Mouse (Mus musculus) frontal cortex, postnatal 25 days (tissue): ENCODE measurements at regions not wholly inside any gene's neighbourhood (a gene's known extent, or its start where the extent isn't known, plus 50 kb on each side); places are given as distances from the start of the nearest gene placed in this dataset.

ENCODE experiments used
- DNase-seq, 2 experiments: peaks; one replicate each; pipeline ENCODE4 v3.0.0; 2022; ENCODE audit warnings: low spot score in 2 of 2

DNA sequence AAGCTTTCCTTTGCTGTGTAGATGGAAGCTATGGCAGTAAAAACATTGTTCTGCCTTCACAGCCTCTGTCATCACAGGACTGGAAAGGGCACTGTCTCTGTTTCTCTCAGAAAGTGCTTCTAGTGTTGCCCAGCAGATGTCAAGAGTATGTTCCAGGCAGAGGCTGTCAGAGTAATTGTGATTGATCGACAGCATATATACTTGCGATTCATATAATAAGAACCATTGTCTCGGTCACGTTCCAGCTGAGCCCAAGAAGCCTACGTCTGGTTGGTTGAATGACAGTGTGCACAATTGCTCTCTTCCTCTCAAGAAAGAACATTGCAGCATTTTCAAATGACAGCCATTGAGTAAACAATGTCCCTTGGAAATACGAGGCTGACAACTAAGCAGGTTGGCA is 284.7 kb upstream of the Nrsn1 start:
- no peak for DNase-seq

DNA sequence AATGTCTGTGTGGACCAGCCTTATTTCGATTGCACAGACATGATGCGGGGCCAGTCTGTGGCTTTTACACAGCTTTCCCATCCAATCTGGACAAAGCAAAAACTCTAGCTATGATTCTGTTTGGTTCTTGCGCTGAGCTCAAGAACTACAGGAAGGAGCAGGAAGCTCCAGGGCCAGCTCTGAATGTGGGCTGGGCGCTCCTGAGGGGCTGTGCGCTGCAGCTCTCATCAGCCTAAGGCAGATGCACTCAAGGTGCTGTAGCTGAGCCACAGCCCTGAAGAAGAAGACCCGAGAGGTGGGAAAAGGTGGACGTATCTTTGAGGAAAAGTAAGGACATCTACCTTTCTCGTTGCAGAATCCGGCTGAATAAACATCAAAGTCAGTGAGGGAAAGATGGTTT is 278.2 kb upstream of the Nrsn1 start:
- no peak for DNase-seq

DNA sequence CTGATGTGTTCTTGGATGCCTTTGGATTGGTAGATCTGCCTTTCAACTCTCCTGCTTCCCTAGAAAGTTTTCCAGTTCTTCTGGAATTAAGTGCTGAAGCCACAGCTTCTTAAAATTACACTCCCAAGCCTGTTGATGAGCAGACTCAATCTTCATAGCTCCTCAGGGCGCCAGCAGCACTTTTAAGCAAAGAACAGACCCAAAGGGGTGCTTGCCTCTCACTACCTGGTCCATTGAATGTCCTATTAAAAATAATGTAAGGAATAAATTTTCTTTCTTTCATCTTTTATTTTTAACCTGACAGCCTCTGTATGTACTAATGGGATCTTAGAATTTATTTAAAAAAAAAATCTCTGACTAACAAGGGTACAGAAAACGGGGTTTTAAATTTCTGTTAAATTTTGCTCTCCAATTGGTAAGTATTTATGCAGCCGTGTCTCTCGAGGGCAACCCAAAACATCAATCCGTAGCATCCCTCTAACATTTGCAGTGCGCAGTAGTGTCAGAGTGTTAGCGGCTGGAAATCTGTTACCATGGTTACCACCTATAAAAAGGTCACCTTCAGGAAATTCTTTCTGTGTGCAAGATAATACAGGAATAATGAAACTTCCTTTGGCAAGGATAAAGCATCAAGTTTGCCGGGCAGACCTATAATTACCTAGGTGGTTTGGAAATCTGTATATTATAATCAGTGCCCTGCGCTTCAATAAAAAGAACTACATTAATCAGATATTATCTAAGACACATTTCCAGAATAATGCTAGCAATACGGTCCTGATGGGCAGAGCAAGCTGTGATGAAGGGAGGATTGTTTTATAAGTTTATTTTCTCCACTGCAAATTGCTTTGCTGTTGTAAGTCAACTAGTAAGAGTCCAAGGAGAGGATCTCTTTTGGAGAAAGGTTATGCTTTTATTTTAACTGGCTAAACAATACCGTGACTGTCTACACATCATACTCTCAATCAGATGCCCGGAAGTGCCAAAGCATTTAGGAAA is 277.1 kb upstream of the Nrsn1 start:
- no peak for DNase-seq

DNA sequence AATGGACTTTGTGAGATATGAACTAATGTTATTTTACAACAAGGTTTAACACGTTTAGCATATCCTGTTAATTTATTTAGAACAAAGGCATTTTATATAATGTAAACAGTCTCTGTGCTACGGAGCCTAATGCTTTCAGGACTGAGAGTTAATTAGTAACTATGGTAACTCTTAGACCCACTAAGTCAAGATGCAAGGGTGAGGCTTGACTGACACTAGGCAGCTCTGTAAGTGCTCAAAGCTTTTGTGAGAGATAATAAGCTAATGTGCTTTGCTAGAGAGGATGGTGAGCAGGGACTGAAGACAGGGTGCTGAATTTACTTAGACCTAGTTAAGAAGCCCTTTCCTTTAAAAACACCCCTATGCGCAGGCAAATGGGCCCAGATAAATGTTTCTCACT is 253.8 kb upstream of the Nrsn1 start:
- DNase-seq: no peak

DNA sequence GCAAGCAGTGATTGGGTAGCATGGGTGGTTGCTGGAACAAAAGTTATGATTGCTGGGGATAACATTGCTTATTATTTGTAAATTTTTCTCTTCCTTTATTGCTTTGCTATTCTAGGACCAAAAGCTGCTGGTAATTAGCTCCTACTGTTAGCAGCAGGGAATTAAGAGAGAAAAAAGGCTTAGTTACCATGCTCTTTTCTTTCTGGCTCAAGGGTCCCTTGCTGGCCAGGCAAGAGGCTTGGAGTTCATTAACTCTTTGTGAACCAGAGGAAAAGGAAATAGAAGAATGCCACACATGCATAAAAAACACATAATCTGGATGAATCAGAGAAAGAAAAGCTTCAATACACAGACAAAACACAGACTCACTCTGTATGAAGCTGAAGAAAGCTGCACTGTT is 237.1 kb upstream of the Nrsn1 start:
- DNase-seq: no peak

DNA sequence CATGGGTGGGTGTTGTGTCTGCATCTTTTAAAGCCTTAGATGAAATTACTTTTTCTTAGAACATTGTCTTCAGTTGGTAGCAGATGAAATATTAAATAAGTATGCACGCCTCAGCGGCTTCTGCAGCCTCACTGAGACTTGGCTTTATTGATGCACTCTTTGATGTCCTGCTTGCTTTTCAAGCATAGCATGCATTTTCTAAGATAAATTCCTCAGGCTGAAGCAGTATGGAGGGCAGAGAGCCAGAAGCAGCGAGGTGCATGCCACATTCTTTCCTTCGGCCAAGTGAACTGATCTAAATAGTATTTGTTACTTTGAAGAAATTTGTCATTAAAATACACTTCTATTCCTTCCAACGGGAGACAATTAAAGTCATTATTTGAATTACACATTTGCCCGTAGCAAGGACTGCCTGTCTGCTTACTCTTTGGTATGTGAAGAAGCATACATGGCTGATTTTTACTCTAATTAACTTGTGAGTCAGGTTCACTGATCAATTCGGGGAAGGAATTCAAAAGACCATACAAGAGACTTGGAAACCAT is 224.3 kb upstream of the Nrsn1 start:
- DNase-seq: no peak

DNA sequence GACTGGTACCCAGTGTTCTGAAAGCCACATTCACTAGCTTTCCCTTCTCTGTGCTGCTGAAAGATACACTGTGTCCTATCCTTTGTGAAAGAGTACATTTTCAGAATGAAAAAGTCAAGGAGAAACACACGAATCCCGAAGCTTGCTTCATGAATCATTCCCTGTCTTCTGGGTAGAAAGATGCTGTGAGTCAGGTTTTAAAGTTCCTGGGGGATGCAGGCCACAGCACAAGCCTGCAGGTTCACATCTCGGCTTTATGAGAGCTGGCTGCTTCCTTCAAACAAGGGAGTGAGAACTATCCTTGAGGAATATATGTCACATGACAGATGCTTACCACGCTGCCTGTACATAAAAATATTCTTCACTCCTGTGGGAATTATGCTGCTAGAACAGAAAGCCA is 219.7 kb upstream of the Nrsn1 start:
- DNase-seq: peak in 1 of 2 experiments; percentile 9

DNA sequence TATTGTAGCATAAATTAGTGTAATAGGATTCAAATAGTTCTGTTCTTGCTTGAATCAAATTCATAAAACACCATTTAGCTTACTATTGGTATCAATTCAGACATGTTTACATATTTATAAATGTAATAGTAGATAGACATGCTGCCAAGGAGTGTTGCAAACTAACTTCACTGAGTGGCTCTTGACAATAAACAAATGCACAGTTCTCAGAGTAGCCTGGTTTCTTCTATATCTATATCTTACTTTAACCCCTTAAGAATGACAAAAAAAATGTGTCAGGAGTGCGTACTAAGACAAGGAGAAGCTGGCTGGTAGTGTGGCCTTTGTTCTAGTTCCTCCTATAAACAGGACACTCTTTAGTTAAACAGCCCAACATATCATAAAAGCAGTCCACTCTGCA is 213.0 kb upstream of the Nrsn1 start:
- DNase-seq: no peak

DNA sequence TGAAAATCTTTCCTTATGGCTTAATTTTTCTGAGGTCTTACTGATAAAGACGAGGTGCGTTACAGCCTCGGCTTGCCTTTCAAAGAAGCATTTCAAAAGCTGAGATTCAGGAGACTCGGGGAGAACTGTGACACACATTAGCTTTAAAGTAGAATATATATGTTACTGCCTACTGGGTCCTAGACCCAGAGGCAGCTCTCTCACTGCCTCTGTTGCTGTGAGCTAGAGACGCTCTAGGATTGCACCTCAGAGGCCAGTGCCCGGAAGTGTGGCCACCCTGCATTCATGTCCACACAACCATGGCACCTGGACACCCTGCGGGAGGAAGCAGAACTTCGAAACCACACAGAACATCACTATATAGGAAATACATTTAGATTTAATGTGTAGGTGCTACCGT is 181.6 kb upstream of the Nrsn1 start:
- DNase-seq: no peak

DNA sequence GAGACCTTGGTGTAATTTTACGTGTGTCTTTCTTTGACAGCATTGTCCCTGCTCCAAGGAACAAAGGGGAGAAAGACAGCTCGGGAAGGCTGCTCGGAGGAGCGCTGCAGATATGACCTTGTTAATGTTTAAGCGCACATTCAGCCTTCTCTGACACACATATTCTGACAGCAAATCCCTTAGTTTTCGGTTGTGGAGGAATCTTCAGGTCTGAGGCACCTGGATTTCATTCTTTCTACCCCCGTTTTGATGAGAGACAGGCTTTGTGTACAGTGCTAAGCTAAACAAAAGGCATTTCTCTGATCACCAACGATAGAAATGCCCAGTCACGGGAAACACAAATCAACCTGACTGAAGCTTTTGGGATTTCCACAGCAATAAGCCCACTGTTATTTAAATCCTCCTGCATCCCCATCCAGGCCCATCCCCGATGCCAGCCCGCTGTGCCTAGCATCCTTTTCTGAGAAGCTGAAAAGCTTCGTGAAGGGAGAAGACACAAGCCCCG is 181.1 kb upstream of the Nrsn1 start:
- DNase-seq: no peak

DNA sequence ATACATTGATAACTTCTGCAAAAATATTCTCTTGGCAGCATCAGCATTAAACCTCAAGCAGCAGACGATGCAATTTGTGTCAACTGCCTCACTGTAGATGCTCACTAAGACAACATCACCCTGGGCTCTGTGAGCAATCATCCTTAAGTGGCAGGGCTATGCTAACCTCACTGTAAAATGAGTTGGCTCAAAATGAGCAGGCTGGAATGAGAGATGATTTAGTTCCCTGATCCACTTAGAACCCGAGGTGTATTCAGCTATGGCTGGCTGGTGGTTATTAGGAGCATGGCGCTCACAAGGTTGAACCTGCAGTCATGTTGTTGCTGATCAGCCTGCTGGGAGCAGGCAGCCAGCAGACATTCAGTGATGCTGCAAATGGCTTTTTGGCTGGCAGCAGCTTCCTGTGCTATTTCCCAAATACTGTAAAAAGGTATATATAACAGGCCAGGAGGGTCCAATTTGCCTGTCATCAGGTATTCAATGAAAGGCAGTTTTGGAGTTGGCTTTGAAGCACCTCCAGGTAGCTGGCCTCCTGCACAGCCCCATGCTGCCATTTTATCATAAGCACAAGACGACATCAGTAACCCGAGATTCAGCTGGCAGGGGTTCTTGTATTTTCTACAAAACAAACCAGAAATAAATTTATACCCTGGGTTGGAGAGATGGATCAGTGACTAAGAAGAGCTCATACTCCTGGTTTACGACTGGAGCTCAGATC is 159.6 kb upstream of the Nrsn1 start:
- no peak for DNase-seq

DNA sequence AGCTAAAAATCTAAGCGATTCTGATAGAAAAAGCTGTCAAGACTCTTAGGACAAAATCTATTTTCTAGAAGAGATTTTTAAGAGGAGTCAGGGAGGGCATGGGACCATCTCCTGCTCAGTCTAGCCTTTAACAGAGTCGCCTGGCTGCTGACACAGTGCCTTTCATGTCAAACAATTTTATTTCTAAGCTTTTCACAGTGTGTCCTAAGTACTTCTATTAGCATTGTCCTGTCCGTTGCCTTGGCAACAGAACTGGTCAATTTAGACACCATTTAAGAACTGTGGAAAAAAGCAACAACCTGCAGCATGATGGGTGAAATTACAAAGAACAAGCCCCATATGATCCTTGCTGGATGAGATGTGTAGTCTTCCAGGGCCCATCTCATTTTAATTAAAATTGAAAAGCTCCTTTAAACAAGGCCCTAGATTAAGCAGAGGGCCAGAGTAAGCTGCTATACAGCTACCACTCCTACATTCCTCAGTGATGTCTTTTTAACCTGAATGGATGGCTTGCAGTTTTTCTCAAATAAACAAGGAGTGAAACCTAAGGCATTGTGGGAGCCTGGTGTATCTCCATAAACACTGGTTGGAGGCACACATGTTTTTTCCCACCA is 133.0 kb upstream of the Nrsn1 start:
- no peak for DNase-seq

DNA sequence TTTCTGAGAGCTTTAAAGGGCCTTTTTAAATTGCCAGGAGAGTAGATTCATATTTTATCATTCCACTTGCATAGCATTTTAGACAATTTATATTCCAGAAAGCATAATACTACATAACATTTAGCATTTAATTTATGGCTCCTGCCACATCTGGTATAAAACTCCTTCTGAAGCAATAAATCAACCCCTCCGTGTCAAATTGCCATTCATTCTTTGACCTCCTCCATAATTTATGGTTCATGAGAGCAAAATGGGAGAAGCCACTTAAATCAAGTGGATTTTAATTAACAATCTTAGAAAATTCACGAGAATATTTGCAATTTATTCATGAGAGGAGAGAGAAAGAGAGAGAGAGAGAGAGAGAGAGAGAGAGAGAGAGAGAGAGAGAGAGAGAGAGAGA is 132.4 kb upstream of the Nrsn1 start:
- DNase-seq: no peak

DNA sequence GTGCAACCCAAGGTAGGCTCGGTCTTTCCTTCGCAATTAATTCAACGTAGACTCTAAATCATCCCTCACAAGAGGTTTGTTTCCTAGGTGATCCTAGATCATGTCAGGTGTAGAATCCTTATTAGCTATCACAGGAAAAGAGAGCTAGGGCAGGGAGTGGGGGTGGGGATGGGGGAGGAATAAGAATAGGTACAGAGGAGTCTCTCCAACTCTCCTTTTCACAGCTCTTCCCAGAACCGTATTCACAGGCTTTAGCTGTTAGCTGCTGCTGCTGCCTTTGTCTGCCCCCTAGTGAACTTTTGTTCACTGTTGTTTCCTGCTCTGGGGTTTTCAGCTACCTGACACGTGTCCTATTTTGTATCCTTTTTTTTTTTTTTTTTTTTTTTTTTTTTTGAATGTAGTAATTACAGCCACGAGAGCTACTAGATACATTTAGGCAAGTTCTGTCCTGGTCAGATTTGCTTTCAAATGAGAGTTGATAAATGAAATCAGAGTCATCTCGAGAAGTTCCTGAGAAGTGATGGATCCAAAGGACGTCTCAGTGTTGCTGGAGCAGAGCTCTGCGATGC is 131.7 kb upstream of the Nrsn1 start:
- no peak for DNase-seq

DNA sequence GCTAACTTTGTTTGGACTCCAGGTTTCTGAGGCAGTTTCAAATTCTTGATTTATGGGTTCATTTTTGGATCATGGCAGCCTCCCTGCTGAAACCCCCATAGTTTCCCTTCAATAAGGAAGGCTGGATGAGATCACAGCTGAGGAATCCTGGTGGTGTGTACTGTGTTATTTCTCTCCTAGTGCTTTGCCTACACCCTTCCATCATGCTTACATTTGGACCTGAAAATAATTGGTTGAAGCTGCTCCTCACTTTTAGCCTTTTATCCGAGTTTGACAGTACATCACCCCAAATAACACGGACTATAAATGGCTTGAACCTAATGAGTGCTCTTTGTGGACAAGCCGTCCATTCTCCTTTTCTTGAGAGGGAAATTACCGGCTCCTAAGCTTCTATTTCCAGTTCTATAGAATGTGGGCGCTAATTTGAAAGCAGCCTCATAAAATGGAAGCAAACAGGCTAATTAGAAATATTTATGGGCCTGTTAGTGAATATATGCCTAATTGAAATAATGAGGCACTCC is 122.5 kb upstream of the Nrsn1 start:
- no peak for DNase-seq

DNA sequence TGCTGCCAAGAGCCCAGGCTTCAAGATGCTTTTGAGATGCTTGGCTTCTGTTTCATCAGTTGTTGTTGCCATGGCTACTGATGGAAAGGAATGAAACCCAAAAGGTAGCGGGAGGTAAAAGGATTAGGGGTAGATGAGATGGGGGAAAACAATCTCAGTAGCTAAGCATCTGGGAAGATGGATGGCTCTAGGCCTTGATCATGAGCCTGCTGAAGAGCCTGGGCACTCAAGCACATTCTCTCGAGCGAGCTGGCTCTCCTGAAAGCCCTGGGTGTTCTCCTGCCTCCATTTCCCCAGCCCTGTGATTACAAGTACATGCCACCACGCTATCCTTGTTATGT is 92.3 kb upstream of the Nrsn1 start:
- DNase-seq: no peak

DNA sequence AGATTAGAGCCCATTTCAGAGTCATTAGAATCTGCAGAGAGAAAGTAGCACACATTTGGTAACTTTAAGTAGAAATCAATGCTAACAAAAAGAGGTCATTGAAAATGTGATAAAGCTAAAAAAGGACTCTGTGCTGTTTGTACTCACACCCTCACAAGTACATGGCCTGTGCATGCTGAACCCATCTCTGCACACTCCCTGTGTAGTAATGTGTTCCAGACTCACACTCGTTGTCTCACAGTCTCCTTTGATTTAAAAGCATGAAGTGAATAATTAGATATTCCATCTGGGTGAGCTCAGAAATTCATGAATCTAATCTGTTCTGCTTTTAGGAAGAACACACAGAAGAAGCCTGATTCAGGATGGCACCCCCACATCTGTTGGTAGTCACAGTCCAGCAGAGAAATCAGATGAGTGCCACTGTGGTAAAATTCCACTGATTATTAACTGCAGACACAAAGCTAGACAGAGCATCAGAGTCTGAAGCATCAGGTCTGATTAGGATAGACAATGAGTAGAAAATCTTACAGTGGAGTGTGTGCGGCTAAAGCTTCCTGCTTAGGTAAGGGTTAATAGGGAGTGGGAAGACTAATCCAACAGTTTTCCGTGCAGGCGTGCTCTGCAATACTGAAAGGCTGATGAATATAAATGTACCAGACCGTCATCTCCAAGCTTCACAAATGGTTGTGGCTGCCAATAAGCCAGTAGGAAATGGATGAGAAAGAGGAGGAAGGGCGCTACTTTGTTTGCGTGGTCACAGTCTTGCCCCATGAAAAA is 91.7 kb upstream of the Nrsn1 start:
- DNase-seq: no peak

DNA sequence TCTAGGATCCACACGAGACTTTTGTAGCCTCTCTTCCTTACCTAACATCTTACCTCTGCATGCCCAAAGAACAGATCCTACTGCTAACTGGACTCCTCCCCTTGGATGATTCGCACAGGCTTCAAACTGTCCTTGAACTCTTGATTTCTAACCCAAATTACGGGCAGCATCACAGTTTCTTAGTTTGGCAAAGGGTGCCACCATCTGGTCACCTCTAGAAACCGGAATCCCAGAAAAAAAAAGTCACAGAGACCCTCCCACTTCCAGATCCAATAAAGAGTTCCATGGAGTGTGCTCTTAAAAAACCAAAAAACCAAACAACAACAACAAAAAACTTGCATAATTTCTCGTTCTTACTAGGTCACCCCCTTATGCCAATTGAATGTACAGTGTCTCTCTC is 77.3 kb upstream of the Nrsn1 start:
- no peak for DNase-seq

DNA sequence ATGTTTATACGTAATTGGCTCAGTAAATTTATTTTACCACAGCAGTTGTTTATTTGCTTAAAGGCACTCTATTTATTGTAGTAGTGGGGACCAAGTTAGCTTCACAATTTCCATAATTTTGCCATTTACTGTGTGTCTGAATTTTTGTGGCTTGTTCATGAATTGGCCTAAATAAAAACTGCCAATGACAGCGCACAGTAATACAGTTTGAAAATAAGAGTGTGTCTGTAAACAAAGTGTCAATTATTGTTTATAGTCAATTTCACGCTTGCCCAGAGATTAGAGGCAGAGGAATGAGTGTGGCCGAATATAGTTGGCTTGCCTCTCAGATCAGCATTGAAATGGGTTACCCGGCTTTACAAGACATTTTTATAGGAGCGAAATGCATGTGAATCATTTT is 73.0 kb upstream of the Nrsn1 start:
- DNase-seq: no peak

DNA sequence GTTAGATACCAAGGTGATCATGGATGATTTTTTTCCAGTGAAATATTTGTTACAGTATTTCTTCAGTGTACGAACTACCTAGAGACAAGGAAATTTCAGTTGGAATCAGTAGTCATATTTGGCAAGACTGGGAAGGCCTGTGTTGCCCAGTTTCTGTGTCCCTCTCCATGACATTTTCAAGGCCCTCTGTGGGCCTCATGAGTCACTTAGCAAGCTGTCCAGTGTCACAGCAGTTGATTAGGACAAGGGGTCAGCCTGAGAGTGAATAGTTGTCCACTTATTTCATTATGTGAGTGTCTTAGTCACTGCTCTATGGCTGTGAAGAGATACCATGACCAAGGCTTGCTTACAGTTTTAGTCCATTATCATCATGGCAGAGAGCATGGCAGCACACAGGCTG is 71.5 kb upstream of the Nrsn1 start:
- DNase-seq: no peak

DNA sequence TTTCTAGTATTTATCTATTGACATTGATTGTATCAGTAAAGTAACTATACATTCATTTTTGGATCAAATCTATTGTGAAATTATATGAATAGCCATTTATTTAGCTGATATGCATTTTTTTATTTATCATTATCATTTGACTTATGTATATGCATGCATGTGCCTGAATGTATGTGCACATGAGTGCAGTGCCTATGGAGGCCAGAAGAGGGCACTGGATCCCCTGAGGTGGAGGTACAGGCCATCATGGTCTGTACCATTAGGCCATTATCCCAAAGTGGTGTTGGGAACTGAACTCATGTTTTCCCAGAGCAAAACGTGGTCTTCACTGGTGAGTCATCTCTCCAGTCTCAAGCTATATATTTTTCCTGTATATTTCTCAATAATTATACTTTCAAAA is 63.5 kb upstream of the Nrsn1 start:
- no peak for DNase-seq
